Mouse (Mus musculus) right cerebral cortex, postnatal 14 days (tissue): ENCODE results near the gene Upp1.
"Not testable (repeated sequence)": the region's sequence is repeated elsewhere in the genome, so short reads cannot be mapped to it uniquely, and the experiment has no call there.

Experiments
- DNase-seq: peaks from one replicate; pipeline ENCODE4 v3.0.0; 2022

Gene Upp1

DNA sequence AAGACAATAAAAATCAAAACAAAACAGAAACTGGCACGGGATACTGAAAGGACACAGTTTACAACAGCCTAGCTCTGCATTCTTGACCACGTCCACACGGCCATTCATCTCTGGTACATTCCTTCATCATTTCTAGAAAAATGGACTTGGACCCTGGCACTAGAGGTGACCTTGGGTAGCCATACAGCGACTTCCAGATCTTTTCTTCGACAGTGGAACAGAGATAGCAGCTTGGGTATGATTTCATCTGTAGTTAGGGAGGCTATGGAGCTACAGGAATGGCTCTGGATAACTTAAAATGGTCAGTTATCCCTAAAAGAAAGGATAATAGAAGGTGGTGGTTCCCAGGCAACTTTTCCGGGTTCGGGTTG is at the start of gene Upp1:
TSS of gene Upp1 (plus strand) at position 54 of the 371 bp plus-strand sequence.
- no peak for DNase-seq

DNA sequence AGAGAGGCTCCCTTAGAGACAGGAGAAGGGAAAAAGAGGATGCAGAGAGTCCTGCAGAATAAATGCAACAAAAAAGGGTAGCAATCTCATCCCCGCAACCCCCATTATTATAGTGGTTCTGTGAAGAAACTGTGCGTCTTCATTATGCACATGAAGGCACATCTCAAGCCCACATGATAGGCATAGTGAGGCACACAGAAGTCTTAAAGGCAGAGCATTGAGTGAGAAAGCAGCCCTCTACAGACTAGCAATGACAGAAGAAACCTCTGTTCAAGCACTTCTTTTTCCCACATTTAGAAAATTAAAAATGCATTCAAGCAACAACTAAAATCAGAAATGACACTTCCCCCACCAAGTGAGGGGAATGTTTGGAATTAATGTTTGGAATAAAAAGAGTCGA is 41.5 kb upstream of the Upp1 start:
- no peak for DNase-seq

DNA sequence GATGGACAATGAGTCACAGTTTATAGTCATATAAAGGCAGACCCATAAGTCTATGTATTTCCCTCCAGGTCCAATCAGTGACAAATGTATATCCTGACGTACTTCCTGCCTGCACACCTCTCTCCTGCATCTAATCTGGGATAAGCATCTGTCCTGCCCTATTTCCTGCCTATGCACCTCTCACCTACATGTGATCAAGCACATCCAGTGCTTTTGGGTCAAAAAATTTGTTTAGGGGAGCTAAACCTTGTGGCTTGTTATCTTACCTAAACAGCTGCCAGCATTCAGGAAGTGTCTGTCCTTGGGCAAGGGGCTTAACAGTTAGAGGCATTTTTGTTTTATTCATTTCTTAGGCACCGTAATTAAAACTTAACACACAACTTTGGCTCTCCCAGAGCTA is 4.7 kb upstream of the Upp1 start:
- DNase-seq, result no peak

DNA sequence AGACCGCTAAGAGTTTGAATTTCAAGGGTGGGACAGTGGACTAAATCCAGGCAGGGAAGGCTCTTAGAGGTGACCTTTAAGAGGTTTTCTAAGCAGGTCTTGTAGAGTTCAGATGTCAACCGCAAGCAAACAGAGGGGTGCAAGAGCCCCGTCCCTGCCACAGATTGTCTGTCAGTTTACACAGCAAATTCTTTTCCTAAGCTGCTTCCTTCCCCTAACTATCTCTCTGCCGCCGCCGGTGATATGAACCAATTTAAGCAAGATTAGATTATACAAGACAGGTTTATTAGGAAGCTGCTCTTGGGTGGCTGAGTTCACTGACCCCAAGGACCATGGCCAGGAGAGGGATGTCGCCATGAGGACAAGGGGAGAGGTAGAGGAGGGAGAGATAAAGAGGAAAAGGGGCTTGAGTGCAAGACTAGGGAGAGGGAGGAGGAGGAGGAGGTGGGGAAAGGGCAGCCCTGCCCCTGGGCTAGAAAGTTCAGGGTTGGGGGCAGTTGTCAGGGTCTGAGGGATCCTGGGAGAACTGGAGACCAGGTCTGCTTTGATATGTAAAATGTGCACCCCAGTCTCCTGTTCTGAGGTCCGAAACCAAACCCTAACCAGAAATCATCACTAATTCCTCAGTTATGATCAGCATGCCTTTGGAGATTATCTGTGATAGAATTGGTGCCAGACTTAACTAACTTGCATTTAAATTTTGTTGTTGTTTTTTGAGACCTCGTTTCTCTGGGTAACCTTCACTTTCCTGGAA is 2.4 kb upstream of the Upp1 start:
- DNase-seq, result no peak

DNA sequence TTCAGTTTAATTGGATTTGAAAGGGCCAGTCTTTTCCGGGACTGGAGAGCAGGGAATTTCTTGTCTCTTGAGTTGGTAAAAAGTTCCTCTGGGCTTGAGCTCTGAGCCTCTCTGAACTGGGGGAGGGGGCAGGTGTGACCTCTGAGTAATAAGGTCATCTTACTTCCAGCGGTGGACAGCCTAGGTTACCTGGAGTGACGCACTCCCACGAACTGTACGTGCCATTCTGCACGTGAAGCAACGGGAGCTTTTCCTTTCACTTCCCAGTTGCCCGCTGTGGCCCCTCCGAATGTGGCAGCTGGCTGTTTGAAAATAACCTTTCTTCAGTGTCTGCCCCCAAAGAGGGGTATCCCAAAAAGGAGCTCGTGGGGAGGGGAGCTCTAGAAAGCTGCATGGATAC is 1.8 kb upstream of the Upp1 start:
- no peak for DNase-seq

DNA sequence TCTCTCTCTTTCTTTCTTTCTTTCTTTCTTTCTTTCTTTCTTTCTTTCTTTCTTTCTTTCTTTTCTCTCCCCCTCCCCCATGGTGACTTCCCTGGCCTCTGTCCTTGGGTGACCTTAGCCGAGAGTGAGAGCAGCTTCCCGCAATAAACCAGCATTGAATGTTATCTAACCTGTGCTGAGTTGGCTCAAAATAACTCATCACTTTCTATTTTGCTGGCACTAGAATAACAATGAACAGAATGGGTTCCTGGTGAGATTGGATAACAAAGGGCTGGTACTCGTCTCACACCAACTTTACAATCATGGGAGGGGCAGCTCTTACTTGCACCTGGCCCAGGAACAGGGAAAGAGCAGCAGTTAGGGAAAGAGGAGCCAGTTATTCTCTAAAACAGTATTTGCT is 987 bp upstream of the Upp1 start:
- no peak for DNase-seq

DNA sequence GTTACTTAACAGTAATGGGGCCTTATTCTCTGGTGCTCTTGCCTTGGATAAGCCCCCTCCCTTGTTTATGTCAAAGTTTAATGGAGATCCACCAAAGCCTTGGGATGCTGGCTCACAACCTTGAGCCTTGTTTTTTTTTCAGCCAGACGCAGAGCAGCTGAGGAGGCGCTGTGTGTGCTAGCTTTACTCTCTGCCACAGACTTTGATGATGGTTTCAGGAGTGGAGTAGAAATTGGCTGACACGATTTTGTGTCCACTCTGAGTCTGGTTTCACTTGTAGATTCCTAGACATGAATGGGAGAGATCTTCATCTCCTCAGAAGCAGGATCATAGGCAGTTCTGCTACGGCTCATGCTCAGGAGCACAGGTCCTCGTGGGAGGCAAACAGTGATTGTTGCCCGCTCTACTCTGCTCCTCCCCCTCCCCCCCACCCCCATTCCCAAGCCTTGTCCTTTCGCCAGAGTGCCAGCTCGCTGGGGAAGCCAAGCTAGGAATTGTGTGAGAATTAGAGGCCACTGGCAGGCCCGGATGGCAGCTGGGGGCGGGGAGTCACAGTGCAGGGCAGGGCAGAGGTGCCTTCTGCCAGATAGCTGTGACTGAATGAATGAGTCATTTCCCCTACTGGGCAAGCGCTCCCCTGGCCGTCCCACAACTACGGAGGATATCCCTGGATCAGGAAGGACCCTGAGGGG is 399 bp upstream of the Upp1 start:
- DNase-seq, result no peak

DNA sequence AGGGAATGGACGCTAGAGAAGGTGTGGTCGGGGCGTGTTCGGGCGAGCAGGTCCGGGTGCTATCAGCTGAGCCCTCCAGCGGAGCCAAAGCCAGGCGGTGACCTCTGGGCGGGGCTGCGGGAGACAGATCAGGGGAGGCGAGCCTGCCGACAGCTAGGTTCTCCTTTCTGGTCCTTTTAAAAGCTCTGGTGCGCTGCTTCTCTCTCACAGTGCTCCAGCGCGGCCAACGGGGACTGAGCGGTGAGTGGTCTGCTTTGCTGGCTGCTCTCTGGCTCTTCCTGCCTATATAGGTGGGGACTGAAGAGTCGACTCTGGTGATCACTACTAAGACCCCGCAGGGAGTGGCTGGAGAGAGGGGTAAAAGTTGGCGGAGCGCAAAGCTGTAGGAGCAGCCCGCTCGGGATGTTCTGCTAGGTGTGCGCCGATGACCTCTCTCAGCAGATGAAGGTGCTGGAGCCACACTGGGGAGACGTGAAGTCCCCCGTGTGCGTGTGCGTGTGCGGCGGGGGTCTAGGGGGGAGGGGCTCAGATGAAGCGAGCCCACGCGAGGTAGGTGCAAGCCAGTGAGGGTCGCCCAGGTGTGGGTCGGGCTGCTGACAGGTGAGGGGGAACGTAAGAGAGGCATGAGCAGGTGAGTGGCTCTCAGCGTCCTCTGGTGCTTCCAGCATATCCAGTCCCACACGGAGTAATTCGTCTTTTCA is 668 bp downstream of the Upp1 start:
- no peak for DNase-seq

DNA sequence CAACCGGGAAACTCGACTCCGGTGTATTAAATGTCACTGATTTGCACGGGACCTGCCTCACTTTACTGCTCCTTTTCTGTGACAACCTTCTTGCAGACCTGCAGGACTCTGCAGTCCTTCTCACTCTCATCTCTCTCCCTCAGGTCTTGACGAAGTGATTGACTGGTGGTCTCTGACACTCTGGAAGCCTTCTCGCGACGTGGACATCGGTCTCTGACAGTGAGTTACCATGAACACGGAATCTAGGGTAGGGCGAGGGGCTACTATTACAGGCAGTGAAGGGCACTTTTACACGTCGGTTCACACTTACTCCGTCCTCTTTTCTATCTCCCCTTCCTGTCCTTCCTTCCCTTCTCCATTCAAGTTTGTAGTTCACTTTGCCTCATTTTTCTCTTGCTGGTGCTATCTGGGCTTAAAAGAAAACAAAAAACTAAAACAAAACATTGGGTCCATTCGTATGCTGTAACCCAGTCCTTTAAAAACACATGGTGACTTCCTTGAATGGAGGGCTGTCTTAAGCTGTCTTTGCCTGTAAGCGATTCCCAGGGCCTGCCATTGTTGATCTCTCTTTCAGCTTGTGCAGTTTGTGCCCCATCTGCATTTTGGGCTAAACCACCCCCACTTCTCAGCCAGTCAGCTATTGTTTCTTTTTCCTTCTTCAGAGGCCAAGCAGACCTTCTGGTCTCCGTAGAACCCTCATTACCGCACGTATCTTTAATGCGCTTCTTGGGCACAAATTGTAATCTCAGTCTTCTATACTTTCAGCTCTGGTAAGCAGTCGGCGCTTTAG is 1.5 kb downstream of the Upp1 start:
- no peak for DNase-seq

DNA sequence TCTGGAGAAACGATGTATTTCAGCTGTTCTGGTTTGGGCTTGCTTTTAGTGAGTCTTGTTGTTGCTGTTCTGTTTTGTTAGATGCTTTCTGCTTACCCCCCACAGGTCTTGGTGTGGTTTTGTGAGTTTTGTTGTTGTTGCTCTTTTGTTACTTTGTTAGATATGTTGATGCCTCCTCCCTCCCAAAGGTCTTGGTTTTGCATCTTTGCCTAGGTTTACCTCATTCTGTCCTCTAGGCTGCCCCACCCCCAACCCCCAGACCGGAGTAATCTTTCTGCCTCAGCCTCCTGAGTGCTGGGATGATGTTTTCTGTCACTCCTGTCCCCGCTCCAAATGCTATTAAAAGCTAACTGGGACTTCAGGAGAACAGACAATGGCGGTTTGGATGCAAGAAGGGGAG is 4.4 kb downstream of the Upp1 start:
- DNase-seq, result no peak

DNA sequence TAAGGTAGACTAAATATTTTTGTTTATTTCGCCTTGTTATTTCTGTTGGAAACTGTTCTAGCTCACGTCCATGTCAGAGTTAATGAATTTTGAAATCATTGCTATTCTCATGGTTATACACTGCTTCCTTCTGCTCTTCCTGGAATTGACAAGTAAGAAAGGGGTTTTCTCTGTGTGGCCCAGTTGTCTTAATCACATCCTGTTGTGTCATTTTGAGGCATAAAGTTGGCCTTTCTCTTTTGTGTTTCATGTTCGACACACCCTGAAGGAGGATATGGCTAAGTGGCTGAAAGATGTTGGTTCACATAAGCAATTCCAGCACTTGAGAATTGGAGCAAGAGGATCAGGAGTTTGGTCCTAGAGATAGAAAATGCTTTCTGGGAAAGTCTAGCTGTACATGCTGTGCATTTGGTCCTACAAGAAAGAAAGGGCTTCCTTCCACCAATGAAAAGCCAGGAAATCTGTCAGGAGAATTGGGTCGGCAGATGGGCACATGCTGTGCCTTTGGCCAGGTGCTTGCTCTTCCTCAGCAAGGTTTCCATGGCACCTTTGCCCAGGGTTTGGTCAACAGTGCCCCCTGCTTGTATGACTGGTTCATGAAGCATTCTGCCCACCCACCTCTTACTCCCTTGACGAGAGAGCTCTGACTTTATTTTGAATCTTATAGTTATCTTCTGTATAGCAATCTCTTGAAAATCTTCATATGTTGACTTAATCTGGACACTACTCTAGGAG is 8.6 kb downstream of the Upp1 start:
- no peak for DNase-seq

DNA sequence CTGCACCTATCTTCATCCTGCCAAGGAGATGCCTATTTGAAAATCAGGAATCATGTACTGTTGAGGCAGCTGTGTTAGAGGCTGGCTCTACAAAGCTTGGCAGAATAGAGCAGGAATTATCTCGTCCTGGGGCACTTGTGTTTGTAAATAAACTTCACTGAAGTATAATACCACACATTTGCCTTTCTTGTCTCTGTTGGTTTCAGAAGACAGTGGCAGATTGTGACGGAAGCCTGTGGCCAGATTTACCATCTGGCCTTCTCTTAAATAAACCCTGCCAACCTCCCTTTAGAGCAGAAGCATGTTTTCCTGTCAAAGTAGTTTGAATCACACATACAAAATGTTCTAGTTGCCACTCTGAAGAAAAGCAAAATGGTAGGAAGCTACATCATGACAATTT is 10.2 kb downstream of the Upp1 start:
- no peak for DNase-seq

DNA sequence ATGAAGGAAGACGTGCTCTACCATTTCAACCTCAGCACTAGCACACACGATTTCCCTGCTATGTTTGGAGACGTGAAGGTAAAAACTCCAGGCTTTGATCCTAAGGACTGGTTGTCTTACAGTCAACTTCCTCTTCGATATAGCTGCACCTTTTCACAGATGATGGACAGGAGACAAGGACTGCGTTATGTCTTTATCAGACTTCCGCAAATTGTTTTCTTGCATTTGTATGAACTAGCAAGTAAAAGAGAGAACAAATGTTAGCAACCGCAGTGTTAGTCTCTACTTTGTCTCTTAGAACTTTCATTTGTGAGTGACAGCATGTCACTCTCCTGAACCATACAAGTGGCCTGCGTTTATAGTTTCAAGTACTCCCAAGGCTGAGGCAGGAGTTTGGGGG is 11.6 kb downstream of the Upp1 start:
- DNase-seq, result no peak

DNA sequence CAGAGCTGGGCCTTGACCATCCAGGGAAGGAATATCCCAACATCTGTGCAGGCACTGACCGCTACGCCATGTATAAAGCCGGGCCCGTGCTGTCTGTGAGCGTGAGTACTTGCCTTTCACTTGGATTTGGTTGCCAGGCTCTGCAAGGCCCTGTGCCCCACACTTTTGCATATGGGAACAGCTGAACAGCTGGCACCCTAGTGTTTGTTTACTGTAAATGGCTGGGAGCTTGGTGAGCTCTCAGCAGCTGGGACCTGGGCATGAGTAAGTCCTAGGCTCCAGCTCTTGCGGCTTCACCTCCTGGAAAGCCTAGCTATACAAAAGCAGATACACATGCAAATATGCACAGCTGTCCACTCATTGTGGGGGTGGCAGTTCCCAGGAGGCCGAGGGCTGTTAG is 13.8 kb downstream of the Upp1 start:
- DNase-seq, result no peak

DNA sequence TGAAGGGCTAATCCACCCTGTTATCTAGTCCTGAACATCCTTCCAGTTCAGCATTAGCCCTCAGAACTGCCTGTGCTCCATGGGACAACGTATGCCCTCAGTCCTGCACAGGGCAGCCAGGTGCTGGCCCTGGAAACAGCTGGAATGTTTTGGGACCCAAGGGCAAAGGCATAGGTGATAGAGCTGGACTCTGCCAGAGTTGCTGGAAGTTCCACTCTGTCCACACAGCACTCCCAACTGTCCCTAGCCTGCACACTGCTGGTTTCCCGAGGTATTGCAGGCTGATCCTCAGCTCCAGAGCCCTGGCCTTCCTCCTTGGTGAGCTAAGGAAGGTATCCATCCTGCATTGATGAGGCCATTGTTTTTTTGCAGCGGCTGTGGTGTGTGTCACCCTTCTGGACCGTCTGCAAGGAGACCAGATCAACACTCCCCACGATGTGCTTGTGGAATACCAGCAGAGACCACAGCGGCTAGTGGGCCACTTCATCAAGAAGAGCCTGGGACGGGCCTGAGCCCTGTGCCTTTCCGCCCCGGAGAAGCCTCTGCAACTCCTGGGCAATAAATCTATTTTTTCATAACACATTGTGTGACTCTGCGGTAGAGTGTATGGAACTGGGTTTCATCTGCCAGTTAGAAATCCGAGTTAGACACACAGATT is 17.8 kb downstream of the Upp1 start:
- DNase-seq, result no peak

DNA sequence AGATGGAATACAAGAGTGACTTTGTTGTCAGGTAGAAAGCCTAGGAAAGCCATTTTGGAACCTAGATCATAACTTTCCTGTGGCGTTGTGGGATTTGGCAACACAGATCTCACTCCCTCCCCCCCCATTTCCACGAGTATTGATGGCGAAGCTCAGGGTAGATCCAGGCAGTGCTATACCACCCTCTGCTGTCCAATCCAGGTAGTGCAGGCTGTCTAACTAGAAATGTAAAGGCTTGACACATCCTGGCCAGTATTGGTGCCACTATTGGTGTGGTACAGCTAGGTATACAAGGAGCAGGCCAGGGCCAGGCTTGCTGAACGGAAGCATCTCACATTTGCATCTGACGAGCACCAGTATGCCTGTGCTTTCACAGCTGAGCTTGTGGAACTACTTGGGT is 18.6 kb downstream of the Upp1 start:
- peak; percentile 79 for DNase-seq

DNA sequence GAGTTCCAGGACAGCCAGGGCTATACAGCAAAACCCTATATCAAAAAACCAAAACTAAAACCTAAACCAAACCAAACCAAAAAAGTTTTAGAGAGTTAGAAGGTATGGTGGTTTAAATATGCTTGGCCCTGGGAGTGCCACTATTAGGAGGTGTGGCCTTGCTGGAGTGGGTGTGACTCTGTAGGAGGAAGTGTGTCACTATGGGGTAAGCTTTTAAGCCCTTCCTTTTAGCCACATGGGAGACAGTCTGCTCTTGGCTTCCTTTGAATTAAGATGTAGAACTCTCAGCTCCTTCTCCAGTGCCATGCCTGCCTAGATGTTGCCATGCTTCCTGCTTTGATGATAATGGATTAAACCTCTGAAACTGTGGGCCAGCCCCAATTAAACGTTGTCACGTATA is 27.2 kb downstream of the Upp1 start:
- DNase-seq, result no peak

DNA sequence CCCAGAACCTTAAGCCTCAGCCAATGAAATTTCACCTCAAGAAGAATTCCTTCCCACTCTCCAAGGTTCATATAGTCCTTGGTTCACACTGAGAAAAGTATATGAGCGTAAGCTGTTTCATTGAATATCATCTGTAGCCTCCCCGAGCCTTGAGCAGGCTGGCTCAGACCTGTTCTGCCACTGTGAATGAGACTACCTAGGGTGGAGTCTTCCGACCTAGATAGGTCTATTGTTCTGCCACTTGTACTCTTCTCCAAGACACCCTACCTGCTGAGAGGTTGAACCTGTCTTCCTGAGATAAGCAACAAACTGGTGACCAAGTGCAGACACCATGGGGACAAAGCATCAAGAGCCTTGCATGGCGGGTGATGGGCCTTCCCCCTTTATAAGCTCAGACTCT is 28.2 kb downstream of the Upp1 start:
- DNase-seq, result no peak

DNA sequence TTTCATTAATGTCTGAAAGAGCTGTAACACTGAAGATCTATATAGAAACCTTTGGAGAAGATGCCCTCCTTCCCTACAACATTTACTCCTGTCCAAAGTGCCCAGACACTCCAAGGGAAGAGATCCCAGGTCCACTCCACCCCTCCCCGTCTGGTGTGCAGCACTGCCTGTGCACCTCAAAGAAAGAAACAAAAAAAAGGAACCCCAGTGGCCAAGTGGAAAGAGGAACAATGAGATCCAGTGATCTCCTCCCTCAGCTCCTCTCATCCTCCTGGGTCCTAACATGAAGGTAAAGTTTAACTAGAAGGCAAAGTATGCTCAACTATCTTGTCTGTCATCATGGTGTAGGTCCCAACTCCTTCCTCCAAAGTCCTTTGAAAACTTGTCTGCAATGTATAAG is 28.8 kb downstream of the Upp1 start:
- no peak for DNase-seq

DNA sequence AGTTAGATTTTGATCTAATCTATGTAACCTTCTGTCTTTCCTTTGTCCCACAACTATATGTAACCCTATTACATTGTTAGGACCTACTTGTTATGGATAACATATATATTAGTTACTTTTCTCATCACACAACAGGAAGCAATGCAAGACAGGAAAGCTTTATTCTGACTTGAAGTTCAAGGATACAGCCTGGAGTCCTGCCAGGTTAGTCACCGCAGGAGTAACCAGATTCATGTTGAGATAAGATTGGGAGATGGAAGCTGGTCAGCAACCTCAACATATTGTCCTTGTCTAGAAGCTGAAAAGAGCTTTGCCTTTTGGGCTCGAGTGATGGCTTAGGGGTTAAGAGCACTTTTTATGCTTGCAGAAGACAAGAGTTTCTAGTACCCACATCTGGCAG is 30.3 kb downstream of the Upp1 start:
- DNase-seq, result no peak

DNA sequence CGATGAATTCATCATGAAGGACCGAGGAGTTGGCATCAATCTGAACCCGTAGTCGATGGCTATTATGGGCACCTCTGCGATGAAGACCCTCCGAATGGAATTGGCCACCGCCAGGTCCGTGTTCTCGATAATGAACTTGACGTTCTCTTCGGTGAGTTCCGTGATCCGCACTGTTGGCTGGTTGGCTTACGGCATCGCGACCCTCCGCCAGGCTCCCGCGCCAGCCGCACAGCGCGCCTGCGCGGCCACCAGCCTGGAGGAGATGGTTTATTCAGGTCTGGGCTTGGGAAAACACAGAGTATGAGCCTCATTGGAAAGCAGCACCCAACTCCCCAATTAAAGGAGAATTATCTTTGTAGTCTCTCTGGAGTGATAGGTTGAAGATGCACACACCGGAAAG is 32.5 kb downstream of the Upp1 start:
- DNase-seq, result not testable (repeated sequence)

DNA sequence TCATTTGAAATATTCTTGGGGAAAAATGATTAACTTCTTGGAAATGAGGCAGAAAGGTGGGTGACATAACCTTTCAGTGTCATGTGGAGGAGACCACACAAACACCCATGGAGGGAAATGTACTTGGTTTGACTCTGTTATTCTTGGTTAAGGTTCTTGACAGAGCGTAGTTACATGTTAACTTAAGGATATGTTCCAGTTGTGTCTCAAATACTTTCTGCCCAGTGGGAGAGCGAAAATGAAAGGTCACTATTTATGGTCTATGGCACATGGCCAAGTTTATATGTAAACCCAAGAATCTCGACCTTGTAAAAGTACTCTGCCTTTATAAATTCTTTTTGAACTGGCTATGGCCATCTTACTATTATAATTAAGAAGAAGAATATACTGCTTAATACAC is 42.0 kb downstream of the Upp1 start:
- no peak for DNase-seq
